Mouse (Mus musculus): ENCODE data around the gene Adssl1.

The Adssl1 gene

GRCm38 (mm10) chr12:112619686-112620353 lies at the start of gene Adssl1:
TSS of gene Adssl1 (plus strand) at chr12:112620045.
- DNase-seq = peak; percentile 77

DNA sequence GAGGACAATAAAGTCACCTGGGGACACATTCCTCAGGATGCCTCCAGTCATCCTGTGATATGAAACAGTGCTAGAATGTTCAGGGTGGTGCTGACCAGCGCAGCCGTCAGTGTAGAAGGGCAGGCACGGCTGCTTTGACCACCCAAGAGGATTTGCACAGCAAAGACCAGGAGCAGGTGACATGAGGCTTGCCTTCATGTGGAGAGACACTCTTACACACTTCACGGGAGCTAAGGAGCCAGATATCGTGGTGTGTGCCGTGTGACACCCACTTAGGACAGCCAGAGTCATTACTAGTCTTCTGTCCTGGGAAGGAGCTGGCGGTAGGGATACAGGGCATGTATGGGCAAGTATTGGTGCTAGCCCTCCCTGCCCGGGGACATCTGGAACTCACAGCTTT lies 49.7 kb upstream of the Adssl1 start:
- no peak for DNase-seq

GRCm38 (mm10) chr12:112571064-112571463 lies 48.8 kb upstream of the Adssl1 start:
- DNase-seq = no peak

- no peak for DNase-seq
Measured at GRCm38 (mm10) chr12:112575274-112575986, 44.4 kb upstream of the Adssl1 start.

GRCm38 (mm10) chr12:112576341-112576740 lies 43.5 kb upstream of the Adssl1 start:
- DNase-seq = no peak

GRCm38 (mm10) chr12:112576749-112577148 lies 43.1 kb upstream of the Adssl1 start:
- peak; percentile 36 for DNase-seq

GRCm38 (mm10) chr12:112578296-112579090 lies 41.4 kb upstream of the Adssl1 start:
- no peak for DNase-seq

- DNase-seq = no peak
Measured at GRCm38 (mm10) chr12:112579430-112579829, 40.4 kb upstream of the Adssl1 start.

GRCm38 (mm10) chr12:112579926-112580325 lies 39.9 kb upstream of the Adssl1 start:
- DNase-seq = no peak

DNA sequence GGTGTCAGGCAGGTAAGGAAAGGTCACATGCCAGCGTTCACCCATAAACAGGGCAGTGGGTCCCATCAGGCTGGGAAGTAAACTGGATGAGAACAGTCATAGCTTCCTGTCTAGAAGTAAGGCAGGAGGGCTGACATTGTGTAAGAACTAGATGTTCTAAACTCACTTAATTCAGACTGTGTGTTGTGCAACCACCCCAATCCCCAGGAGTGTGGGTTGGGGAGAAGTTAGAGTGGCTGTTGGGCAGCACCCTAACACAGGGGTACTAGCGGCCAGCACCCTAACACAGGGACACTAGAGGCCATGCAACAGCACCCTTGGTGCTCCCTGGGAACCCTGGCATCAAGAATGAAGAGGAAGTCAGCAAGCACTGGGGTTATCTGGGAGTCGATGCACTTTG lies 38.7 kb upstream of the Adssl1 start:
- no peak for DNase-seq

- DNase-seq = no peak
Measured at GRCm38 (mm10) chr12:112584954-112585353, 34.9 kb upstream of the Adssl1 start.

DNA sequence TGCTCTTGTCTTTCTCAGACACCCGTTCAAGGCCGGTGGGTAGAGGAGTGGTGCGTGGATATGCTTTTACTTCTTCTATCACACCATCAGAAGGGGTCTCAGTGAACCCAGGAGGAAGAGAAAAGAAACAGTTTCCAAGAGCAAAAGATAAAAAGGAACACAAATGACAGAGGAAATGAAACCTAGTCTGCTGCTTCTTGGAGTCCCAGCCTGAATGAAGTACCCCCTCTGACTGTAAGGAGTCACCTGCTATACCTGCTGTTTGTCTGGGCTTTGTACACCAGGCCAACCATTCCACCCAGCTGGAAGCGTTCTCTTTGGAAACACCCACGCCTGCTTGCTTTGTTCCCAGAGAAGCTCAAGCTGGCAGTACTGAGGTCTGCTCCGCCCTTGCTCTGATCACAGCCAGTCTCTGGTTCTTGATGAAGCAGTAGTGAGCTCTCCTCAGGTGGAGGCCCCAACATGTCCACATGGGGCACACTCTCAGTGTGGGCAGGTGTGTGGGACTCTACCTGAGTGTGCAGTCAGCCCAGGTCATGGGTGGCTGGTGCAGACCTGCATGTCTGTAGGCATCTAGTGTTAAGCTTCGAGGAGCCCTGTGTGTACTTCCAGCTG lies 33.8 kb upstream of the Adssl1 start:
- no peak for DNase-seq

GRCm38 (mm10) chr12:112587125-112588124 lies 32.4 kb upstream of the Adssl1 start:
- DNase-seq = no peak

- peak; percentile 89 for DNase-seq
Measured at GRCm38 (mm10) chr12:112588426-112589256, 31.2 kb upstream of the Adssl1 start, which contains the start of gene Inf2. TSS of gene Inf2 (plus strand) at chr12:112588784.

DNA sequence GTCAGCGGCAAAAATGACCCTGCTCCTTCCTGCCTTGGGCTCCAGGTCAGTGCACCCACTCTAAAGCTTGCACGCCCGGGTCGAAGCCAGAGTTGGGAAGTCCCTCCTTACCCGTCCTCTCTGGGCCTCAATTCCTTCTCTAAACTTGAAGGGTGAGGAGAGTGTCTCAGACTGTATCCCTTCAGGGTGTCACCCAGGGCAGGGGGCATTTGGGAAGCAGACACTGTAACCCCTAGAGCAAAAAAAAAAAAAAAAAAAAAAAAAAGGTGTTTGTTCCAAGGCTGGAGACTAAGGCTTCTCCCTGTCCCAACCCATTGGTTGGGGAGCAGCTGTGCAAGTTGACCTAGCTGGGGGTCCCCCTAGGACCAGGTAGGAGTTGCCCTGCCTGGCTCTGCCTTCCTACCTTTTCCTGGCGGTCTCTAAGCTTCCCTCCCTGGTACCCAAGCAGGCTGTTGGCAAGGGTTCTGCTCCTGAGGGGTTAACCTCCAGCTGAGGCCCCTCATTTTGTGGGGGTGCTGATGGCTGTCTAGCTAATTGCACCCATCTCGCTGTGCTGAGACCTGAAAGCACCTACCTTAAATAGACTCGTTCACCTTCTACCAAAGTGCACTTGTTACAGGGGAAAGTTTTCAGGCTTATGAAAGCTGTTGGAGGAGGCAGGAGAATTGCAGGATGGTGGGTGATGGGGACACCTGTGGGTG lies 30.2 kb upstream of the Adssl1 start:
- DNase-seq = no peak

- DNase-seq = no peak
Measured at GRCm38 (mm10) chr12:112590566-112591239, 29.1 kb upstream of the Adssl1 start.

GRCm38 (mm10) chr12:112591240-112591639 lies 28.6 kb upstream of the Adssl1 start:
- DNase-seq = no peak

- DNase-seq = no peak
Measured at GRCm38 (mm10) chr12:112591730-112592129, 28.1 kb upstream of the Adssl1 start.

GRCm38 (mm10) chr12:112592985-112593734 lies 26.7 kb upstream of the Adssl1 start:
- DNase-seq = peak; percentile 55
